Mouse (Mus musculus) forebrain, embryonic 13.5 days (tissue): ENCODE results near the gene Mafg. TPM values are rescaled to one million over a fixed set of nuclear protein-coding genes. Genes with fewer than 3 reads are reported as not detected.

Source experiments
- ATAC-seq: fragments of 200-750 bp; cut with Nextera tagmentation; 2 replicates; pipeline ENCODE4 v1.8.0; 2017
- H3K27ac ChIP-seq: fragments of 300-500 bp; sonication (generic); 2 replicates; pipeline ENCODE4 v1.5.1; 2015; ENCODE audit warnings: inconsistent platforms, mild to moderate bottlenecking, moderate library complexity
- H3K27me3 ChIP-seq: fragments of 300-500 bp; sonication (generic); 2 replicates; pipeline ENCODE4 v1.6.1; 2015; ENCODE audit warnings: mild to moderate bottlenecking, inconsistent platforms
- H3K36me3 ChIP-seq: fragments of 300-500 bp; sonication (generic); 2 replicates; pipeline ENCODE4 v1.6.1; 2015; ENCODE audit warnings: mild to moderate bottlenecking, inconsistent platforms; ENCODE audit not compliant: poor library complexity, severe bottlenecking
- H3K4me1 ChIP-seq: fragments of 300-500 bp; sonication (generic); 2 replicates; pipeline ENCODE4 v1.6.1; 2015; ENCODE audit warnings: inconsistent platforms
- H3K4me2 ChIP-seq: fragments of 300-500 bp; sonication (generic); 2 replicates; pipeline ENCODE4 v1.6.1; 2015; ENCODE audit warnings: inconsistent platforms, mild to moderate bottlenecking, moderate library complexity
- H3K4me3 ChIP-seq: fragments of 300-500 bp; sonication (generic); 2 replicates; pipeline ENCODE4 v1.5.1; 2015; ENCODE audit warnings: mild to moderate bottlenecking, inconsistent platforms
- H3K9ac ChIP-seq: fragments of 300-500 bp; sonication (generic); 2 replicates; pipeline ENCODE4 v1.6.1; 2015; ENCODE audit warnings: mild to moderate bottlenecking, inconsistent platforms
- H3K9me3 ChIP-seq: fragments of 300-500 bp; sonication (generic); replicated peaks from 2 replicates; pipeline ENCODE4 v1.6.1; 2016; ENCODE audit warnings: inconsistent platforms
- WGBS: fragments of 180-500 bp; shearing (Covaris S2); methylation state at CpG from one replicate; pipeline ENCODE4 v1.1.7; 2015; 5-methylcytosine and 5-hydroxymethylcytosine counted together
- polyA plus RNA-seq: library from polyadenylated mRNA; unstranded; fragments of >200 nt; fragmentation: Nextera tagmentation; extraction: Ambion mirVana; gene quantifications from 2 replicates; pipeline ENCODE4 v1.2.1, GENCODE M21; 2015

The Mafg gene
- polyA plus RNA-seq, 1 experiment from 2014 or later, result 24.1 TPM

- no peak for ATAC-seq
- H3K36me3 ChIP-seq, result peaks cover 72% of the 10 kb centered on the region
- H3K4me2 ChIP-seq, result peak overlapping the region; percentile 88; the same call in 1 of the 2 replicates
- H3K27ac ChIP-seq, result no peak overlapping the region
- H3K27me3 ChIP-seq, result no peaks in the 10 kb centered on the region
- WGBS, result 92% methylated on average over 11 of the region's 11 CpGs
- no peak overlapping the region for H3K4me3 ChIP-seq
- no peaks in the 10 kb centered on the region for H3K9me3 ChIP-seq
- H3K9ac ChIP-seq, result no peak overlapping the region
- H3K4me1 ChIP-seq, result peaks cover 18% of the 10 kb centered on the region
Measured at GRCm38 (mm10) chr11:120615606-120616203, 17.7 kb downstream of the Mafg start.

GRCm38 (mm10) chr11:120615167-120615566 is 18.2 kb downstream of the Mafg start:
- Histone ChIP-seq H3K36me3 (peaks cover 72% of the 10 kb centered on the region), H3K4me3 (no peak overlapping the region), H3K9ac (no peak overlapping the region), H3K27ac (no peak overlapping the region), H3K4me2 (no peak overlapping the region), H3K9me3 (no peaks in the 10 kb centered on the region), H3K27me3 (no peaks in the 10 kb centered on the region), H3K4me1 (peaks cover 18% of the 10 kb centered on the region)
- ATAC-seq, result no peak
- 92% methylated on average over 6 of the region's 6 CpGs for WGBS

- ATAC-seq, result no peak
- H3K4me3 ChIP-seq, result no peak overlapping the region
- H3K27ac ChIP-seq, result no peak overlapping the region
- H3K9me3 ChIP-seq, result no peaks in the 10 kb centered on the region
- H3K9ac ChIP-seq, result no peak overlapping the region
- 0 out of 2 replicates have a peak, but pooled peaks cover 4% of the 10 kb centered on the region for H3K27me3 ChIP-seq
- H3K36me3 ChIP-seq, result peaks cover 71% of the 10 kb centered on the region
- WGBS, result 88% methylated on average over 8 of the region's 8 CpGs
- peaks cover 22% of the 10 kb centered on the region for H3K4me1 ChIP-seq
- H3K4me2 ChIP-seq, result no peak overlapping the region
Measured at GRCm38 (mm10) chr11:120613976-120614375, 19.4 kb downstream of the Mafg start.

GRCm38 (mm10) chr11:120613481-120613972 is 19.9 kb downstream of the Mafg start:
- Histone ChIP-seq H3K4me1 (peaks cover 26% of the 10 kb centered on the region), H3K9me3 (no peaks in the 10 kb centered on the region), H3K4me2 (no peak overlapping the region), H3K36me3 (peaks cover 66% of the 10 kb centered on the region), H3K4me3 (no peak overlapping the region), H3K9ac (no peak overlapping the region), H3K27me3 (peaks cover 8% of the 10 kb centered on the region), H3K27ac (no peak overlapping the region)
- ATAC-seq, result no peak
- WGBS, result 95% methylated on average over 10 of the region's 10 CpGs

GRCm38 (mm10) chr11:120612763-120613162 is 20.6 kb downstream of the Mafg start:
- WGBS, result 42% methylated on average over 6 of the region's 6 CpGs
- no peaks in the 10 kb centered on the region for H3K9me3 ChIP-seq
- peaks cover 14% of the 10 kb centered on the region for H3K27me3 ChIP-seq
- H3K27ac ChIP-seq, result no peak overlapping the region
- peaks cover 61% of the 10 kb centered on the region for H3K36me3 ChIP-seq
- ATAC-seq, result 0 out of 2 replicates have a peak, but pooled peaks have one; percentile 16
- H3K9ac ChIP-seq, result no peak overlapping the region
- H3K4me1 ChIP-seq, result peaks cover 30% of the 10 kb centered on the region
- H3K4me3 ChIP-seq, result no peak overlapping the region
- H3K4me2 ChIP-seq, result no peak overlapping the region

GRCm38 (mm10) chr11:120610477-120611046 is 22.8 kb downstream of the Mafg start:
- no peak for ATAC-seq
- Histone ChIP-seq H3K4me2 (no peak overlapping the region), H3K27ac (no peak overlapping the region), H3K9me3 (no peaks in the 10 kb centered on the region), H3K27me3 (peaks cover 17% of the 10 kb centered on the region), H3K9ac (no peak overlapping the region), H3K4me3 (no peak overlapping the region), H3K4me1 (peaks cover 12% of the 10 kb centered on the region), H3K36me3 (peaks cover 79% of the 10 kb centered on the region)
- 73% methylated on average over 9 of the region's 9 CpGs for WGBS

GRCm38 (mm10) chr11:120609250-120609649 is 24.1 kb downstream of the Mafg start:
- Histone ChIP-seq H3K27ac (no peak overlapping the region), H3K4me3 (no peak overlapping the region), H3K9me3 (no peaks in the 10 kb centered on the region), H3K9ac (no peak overlapping the region), H3K4me1 (peaks cover 12% of the 10 kb centered on the region), H3K4me2 (no peak overlapping the region), H3K27me3 (peaks cover 17% of the 10 kb centered on the region), H3K36me3 (peaks cover 83% of the 10 kb centered on the region)
- no peak for ATAC-seq
- WGBS, result 38% methylated on average over 8 of the region's 8 CpGs

GRCm38 (mm10) chr11:120608241-120609034 is 25.0 kb downstream of the Mafg start, which contains the start of gene Npb:
Npb (plus strand) TSS chr11:120608477.
- 0 out of 2 replicates have a peak, but pooled peaks have one; percentile 9 for ATAC-seq

GRCm38 (mm10) chr11:120606764-120607163 is 26.6 kb downstream of the Mafg start:
- H3K4me2 ChIP-seq, result no peak overlapping the region
- H3K4me1 ChIP-seq, result peaks cover 12% of the 10 kb centered on the region
- H3K9ac ChIP-seq, result no peak overlapping the region
- WGBS, result 83% methylated on average over 4 of the region's 4 CpGs
- peaks cover 17% of the 10 kb centered on the region for H3K27me3 ChIP-seq
- no peak overlapping the region for H3K4me3 ChIP-seq
- H3K9me3 ChIP-seq, result no peaks in the 10 kb centered on the region
- no peak for ATAC-seq
- peaks cover 82% of the 10 kb centered on the region for H3K36me3 ChIP-seq
- no peak overlapping the region for H3K27ac ChIP-seq

More at GRCm38 (mm10) chr11:120608241-120609034, 25.0 kb downstream of the Mafg start, which contains the start of gene Npb:
- Histone ChIP-seq H3K36me3 (peaks cover 82% of the 10 kb centered on the region), H3K4me1 (peaks cover 12% of the 10 kb centered on the region), H3K27me3 (peaks cover 17% of the 10 kb centered on the region), H3K9ac (peak within 1 kb of the TSS; percentile 55), H3K4me3 (peak within 1 kb of the TSS; percentile 22), H3K4me2 (peak within 1 kb of the TSS; percentile 49), H3K27ac (no peak within 1 kb of the TSS), H3K9me3 (no peaks in the 10 kb centered on the region)
- 6% methylated on average over 45 of the region's 45 CpGs for WGBS

- Histone ChIP-seq H3K4me3 (no peak overlapping the region), H3K36me3 (peaks cover 80% of the 10 kb centered on the region), H3K27me3 (peaks cover 17% of the 10 kb centered on the region), H3K9ac (no peak overlapping the region), H3K27ac (no peak overlapping the region), H3K4me2 (no peak overlapping the region), H3K9me3 (no peaks in the 10 kb centered on the region), H3K4me1 (peaks cover 12% of the 10 kb centered on the region)
- 87% methylated on average over 7 of the region's 7 CpGs for WGBS
- no peak for ATAC-seq
Measured at GRCm38 (mm10) chr11:120605667-120606066, 27.7 kb downstream of the Mafg start.

GRCm38 (mm10) chr11:120603545-120603944 is 29.9 kb downstream of the Mafg start:
- no peak overlapping the region for H3K27ac ChIP-seq
- peaks cover 67% of the 10 kb centered on the region for H3K36me3 ChIP-seq
- no peak overlapping the region for H3K4me2 ChIP-seq
- H3K4me1 ChIP-seq, result peaks cover 18% of the 10 kb centered on the region
- H3K27me3 ChIP-seq, result peaks cover 9% of the 10 kb centered on the region
- H3K9ac ChIP-seq, result no peak overlapping the region
- 87% methylated on average over 2 of the region's 2 CpGs for WGBS
- no peak overlapping the region for H3K4me3 ChIP-seq
- ATAC-seq, result no peak
- H3K9me3 ChIP-seq, result no peaks in the 10 kb centered on the region

- Histone ChIP-seq H3K4me3 (no peak overlapping the region), H3K9ac (no peak overlapping the region), H3K4me2 (no peak overlapping the region), H3K27ac (no peak overlapping the region), H3K27me3 (no peaks in the 10 kb centered on the region), H3K4me1 (peaks cover 33% of the 10 kb centered on the region), H3K36me3 (peaks cover 63% of the 10 kb centered on the region), H3K9me3 (no peaks in the 10 kb centered on the region)
- ATAC-seq, result no peak
- WGBS, result 95% methylated on average over 3 of the region's 3 CpGs
Measured at GRCm38 (mm10) chr11:120600716-120601115, 32.7 kb downstream of the Mafg start.
